Mouse (Mus musculus): ENCODE measurements around the gene Nrbp1. TPM values are rescaled to one million over a fixed set of nuclear protein-coding genes. Genes with fewer than 3 reads are reported as not detected.

Nrbp1 gene
- total and polyA plus RNA-seq, 2 experiments from 2014 or later = 104 to 120 TPM

DNA sequence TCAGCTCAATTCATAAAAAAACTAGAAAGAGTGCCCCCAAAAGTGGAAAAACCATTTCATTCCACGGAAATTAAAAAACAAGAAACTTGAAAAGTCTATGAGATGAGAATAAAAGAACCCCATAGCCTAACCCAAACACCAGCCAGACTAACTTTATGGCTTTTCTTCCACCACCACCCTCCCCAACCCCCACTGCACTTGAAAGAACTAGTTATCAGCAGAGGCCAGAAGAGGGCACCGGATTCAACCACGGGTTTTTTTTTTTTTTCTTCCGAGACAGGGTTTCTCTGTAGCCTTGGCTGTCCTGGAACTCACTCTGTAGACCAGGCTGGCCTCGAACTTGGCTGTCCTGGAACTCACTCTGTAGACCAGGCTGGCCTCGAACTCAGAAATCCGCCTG is 22.4 kb upstream of the Nrbp1 start:
- DNase-seq (ENCODE audit: low spot score) (no peak), ATAC-seq (ENCODE audit: insufficient read depth, low read depth) (no peak)
- Histone ChIP-seq H3K4me1 (ENCODE audit: control insufficient read depth, insufficient read depth) (no peaks in the 10 kb centered on the region), H3K4me3 (ENCODE audit: low read depth, low read length) (no peak overlapping the region), H3K4me2 (ENCODE audit: low read depth, low read length) (no peak overlapping the region), H3K27me3 (ENCODE audit: control insufficient read depth, insufficient read depth, low read length) (no peaks in the 10 kb centered on the region), H3K9me3 (replicated peaks; ENCODE audit: control insufficient read depth, low read length) (no peaks in the 10 kb centered on the region), H3K27ac (ENCODE audit: low read depth) (no peak overlapping the region), H3K9ac (replicated peaks; ENCODE audit: low read depth, low read length) (no peak overlapping the region), H3K36me3 (replicated peaks; ENCODE audit: control insufficient read depth, insufficient read depth, low read length) (no peaks in the 10 kb centered on the region)
- TF ChIP-seq EP300 (IDR thresholded peaks at IDR 0.05; ENCODE audit: low read depth) (no peak), CTCF (IDR thresholded peaks at IDR 0.05; ENCODE audit: low read depth) (no peak)
- 47% methylated on average over 7 of the region's 7 CpGs for WGBS

DNA sequence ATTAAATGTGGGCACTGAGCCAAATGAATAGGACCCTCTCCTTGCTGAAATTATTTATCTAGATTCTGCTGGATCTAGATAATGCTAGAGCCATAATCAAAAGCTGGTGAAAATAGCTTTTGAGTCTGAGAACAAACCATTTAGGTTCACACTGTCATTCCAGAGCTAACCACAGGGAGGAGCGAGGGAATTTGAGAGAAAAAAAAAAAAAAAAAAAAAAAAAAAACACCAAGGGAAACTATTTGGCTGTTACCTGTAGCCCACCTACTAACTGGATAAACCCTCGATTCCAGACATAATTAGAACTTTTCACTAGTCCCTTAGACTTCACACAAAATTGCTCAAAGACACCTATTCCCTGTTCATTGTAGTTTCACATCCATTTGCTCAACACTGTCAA is 21.6 kb upstream of the Nrbp1 start:
- H3K9me3 ChIP-seq (replicated peaks; ENCODE audit: control insufficient read depth, low read length) = no peaks in the 10 kb centered on the region
- peak overlapping the region; percentile 96 for H3K4me3 ChIP-seq (ENCODE audit: low read depth, low read length)
- 0 out of 2 replicates have a peak overlapping the region, but pooled peaks have one; percentile 1 for H3K27ac ChIP-seq (ENCODE audit: low read depth)
- peak; percentile 36 for TF ChIP-seq CTCF (IDR thresholded peaks at IDR 0.05; ENCODE audit: low read depth)
- TF ChIP-seq EP300 (IDR thresholded peaks at IDR 0.05; ENCODE audit: low read depth) = no peak
- H3K9ac ChIP-seq (replicated peaks; ENCODE audit: low read depth, low read length) = no peak overlapping the region
- H3K27me3 ChIP-seq (ENCODE audit: control insufficient read depth, insufficient read depth, low read length) = no peaks in the 10 kb centered on the region
- peak overlapping the region; percentile 94 for H3K4me2 ChIP-seq (ENCODE audit: low read depth, low read length)
- 6% methylated on average over 2 of the region's 2 CpGs for WGBS
- ATAC-seq (ENCODE audit: insufficient read depth, low read depth) (no peak), DNase-seq (ENCODE audit: low spot score) (peak; percentile 53)
- H3K36me3 ChIP-seq (replicated peaks; ENCODE audit: control insufficient read depth, insufficient read depth, low read length) = no peaks in the 10 kb centered on the region
- H3K4me1 ChIP-seq (ENCODE audit: control insufficient read depth, insufficient read depth) = no peaks in the 10 kb centered on the region

DNA sequence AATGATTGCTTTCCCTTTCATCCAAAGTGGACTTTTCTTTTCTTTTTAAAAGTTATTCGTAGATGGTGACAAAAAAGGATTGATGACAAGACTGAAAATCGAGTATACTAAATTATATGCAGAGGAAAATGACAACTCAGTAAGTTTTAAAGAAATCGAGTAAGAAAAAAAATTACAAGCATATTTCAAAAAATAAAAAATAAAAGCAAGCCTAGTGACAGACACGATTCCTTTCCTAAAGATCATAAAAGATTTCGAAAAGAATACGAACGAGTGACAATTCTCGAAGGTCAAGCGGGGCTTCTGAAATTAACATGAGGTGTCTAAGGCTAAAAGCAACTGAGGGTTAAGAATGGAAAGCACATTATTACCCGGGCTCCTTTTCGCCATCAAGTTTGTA is 21.2 kb upstream of the Nrbp1 start:
- Histone ChIP-seq H3K9me3 (replicated peaks; ENCODE audit: control insufficient read depth, low read length) (no peaks in the 10 kb centered on the region), H3K27ac (ENCODE audit: low read depth) (peak overlapping the region; percentile 93), H3K4me3 (ENCODE audit: low read depth, low read length) (peak overlapping the region; percentile 96), H3K27me3 (ENCODE audit: control insufficient read depth, insufficient read depth, low read length) (no peaks in the 10 kb centered on the region), H3K4me2 (ENCODE audit: low read depth, low read length) (peak overlapping the region; percentile 94), H3K36me3 (replicated peaks; ENCODE audit: control insufficient read depth, insufficient read depth, low read length) (no peaks in the 10 kb centered on the region), H3K9ac (replicated peaks; ENCODE audit: low read depth, low read length) (peak overlapping the region; percentile 81), H3K4me1 (ENCODE audit: control insufficient read depth, insufficient read depth) (no peaks in the 10 kb centered on the region)
- 2% methylated on average over 11 of the region's 11 CpGs for WGBS
- DNase-seq (ENCODE audit: low spot score) = no peak
- no peak for ATAC-seq (ENCODE audit: insufficient read depth, low read depth)
- TF ChIP-seq EP300 (IDR thresholded peaks at IDR 0.05; ENCODE audit: low read depth) (no peak), CTCF (IDR thresholded peaks at IDR 0.05; ENCODE audit: low read depth) (no peak)

DNA sequence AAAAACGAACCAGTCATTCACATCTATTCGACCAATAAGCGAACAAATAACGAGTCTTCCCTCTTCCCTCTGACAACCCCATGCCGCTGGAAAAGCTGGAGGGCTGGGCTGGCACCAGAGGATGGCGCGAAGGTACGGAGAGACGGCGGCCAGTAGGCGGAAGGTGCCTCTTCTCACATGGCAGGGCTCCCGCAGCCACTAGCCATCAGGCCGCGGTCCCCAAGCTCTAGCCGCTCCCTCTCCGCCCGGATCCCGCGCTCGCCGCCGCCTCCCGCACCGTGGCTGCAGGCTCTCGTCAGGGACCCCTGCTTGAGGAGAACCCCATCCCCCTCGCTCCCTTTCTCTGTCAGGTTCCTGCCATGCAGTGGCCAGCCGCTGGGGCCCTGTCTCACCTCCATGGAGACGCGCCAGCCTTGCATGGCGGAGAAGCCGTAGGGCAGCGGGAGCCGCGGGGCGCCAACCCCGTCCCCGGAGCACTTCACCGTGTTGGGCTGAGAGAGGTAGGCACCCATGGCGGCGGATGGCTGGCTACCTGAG is 20.7 kb upstream of the Nrbp1 start:
- 0% methylated on average over 40 of the region's 40 CpGs for WGBS
- TF ChIP-seq EP300 (IDR thresholded peaks at IDR 0.05; ENCODE audit: low read depth) (no peak), CTCF (IDR thresholded peaks at IDR 0.05; ENCODE audit: low read depth) (no peak)
- no peaks in the 10 kb centered on the region for H3K4me1 ChIP-seq (ENCODE audit: control insufficient read depth, insufficient read depth)
- no peaks in the 10 kb centered on the region for H3K36me3 ChIP-seq (replicated peaks; ENCODE audit: control insufficient read depth, insufficient read depth, low read length)
- H3K27ac ChIP-seq (ENCODE audit: low read depth) = peak overlapping the region; percentile 93
- DNase-seq (ENCODE audit: low spot score) (peak; percentile 24), ATAC-seq (ENCODE audit: insufficient read depth, low read depth) (peak; percentile 60)
- peak overlapping the region; percentile 96 for H3K4me3 ChIP-seq (ENCODE audit: low read depth, low read length)
- no peaks in the 10 kb centered on the region for H3K27me3 ChIP-seq (ENCODE audit: control insufficient read depth, insufficient read depth, low read length)
- H3K4me2 ChIP-seq (ENCODE audit: low read depth, low read length) = peak overlapping the region; percentile 94
- H3K9me3 ChIP-seq (replicated peaks; ENCODE audit: control insufficient read depth, low read length) = no peaks in the 10 kb centered on the region
- H3K9ac ChIP-seq (replicated peaks; ENCODE audit: low read depth, low read length) = peak overlapping the region; percentile 81

DNA sequence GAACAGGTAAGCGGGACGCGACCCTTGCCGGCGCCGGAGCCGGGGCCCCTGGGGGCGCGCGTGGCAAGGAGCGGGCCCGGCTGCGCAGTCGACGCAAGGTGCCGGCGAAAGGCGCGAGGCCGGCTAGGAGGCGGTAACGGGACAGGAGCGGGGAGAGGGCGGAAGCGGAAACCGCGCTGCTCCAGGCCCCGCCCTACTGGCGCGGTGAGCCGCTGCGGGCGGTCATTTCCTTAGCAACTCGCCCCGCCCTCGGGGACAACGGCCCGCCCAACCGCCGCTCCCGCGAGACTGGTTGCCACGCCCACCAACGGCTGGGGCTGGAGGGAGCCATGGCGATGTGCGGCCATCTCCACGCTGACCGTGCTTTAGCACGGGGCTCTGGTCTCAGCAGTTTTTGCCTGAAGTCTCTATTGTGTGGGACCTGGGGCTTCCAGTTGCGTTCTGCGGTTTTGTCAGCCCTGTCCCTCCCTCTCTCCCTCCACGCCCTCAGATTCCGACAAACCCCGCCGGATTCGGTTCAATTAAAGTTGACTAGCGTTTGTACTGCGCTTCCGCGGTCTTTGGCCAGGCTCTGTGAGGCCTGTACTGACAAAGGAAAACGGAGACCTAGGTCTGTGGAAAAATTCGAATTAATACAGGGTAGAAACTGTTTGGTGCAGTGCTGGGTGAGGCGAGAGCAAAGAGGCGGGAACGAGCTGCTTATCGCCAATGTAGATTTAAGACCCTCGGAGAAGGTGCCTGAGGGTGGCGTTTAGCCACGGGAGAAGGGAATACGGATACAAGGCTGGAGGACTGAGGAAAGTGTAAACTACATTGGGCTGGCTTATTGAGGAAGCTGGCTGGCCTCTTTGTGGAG is 20.0 kb upstream of the Nrbp1 start, which contains the start of gene Ppm1g:
Gene Ppm1g (minus strand): TSS at position 240 of the 856 bp plus-strand sequence.
- no peaks in the 10 kb centered on the region for H3K4me1 ChIP-seq (ENCODE audit: control insufficient read depth, insufficient read depth)
- H3K9me3 ChIP-seq (replicated peaks; ENCODE audit: control insufficient read depth, low read length) = no peaks in the 10 kb centered on the region
- ATAC-seq (ENCODE audit: insufficient read depth, low read depth) (peak; percentile 96), DNase-seq (ENCODE audit: low spot score) (peak; percentile 93)
- WGBS = under 1% methylated on average over 60 of the region's 70 CpGs
- peak within 1 kb of the TSS; percentile 93 for H3K27ac ChIP-seq (ENCODE audit: low read depth)
- peak within 1 kb of the TSS; percentile 81 for H3K9ac ChIP-seq (replicated peaks; ENCODE audit: low read depth, low read length)
- H3K27me3 ChIP-seq (ENCODE audit: control insufficient read depth, insufficient read depth, low read length) = no peaks in the 10 kb centered on the region
- peak within 1 kb of the TSS; percentile 96 for H3K4me3 ChIP-seq (ENCODE audit: low read depth, low read length)
- TF ChIP-seq CTCF (IDR thresholded peaks at IDR 0.05; ENCODE audit: low read depth) (no peak), EP300 (IDR thresholded peaks at IDR 0.05; ENCODE audit: low read depth) (peak; percentile 24; the same call in 1 of the 2 replicates)
- H3K36me3 ChIP-seq (replicated peaks; ENCODE audit: control insufficient read depth, insufficient read depth, low read length) = no peaks in the 10 kb centered on the region
- peak within 1 kb of the TSS; percentile 94 for H3K4me2 ChIP-seq (ENCODE audit: low read depth, low read length)

All from heart, postnatal 0 days (tissue).